In genomic region chr5:34197243-34197642, GRCm38 (mm10) we compare ENCODE assay signal across 9 mouse cellular contexts. TPM values are rescaled to one million over a fixed set of nuclear protein-coding genes. Genes with fewer than 3 reads are reported as not detected.
A peak's percentile ranks its signal among the peaks of the same experiment; 100 is the strongest.
DNase-seq lines count a peak whose midpoint lies in the region; ATAC-seq and TF ChIP-seq lines count a peak whose summit lies in the region.
"Had no signal": no experiment of that assay in that cellular context is flagged by ENCODE, and none has a peak within 500 bp of the region (broad histone marks: within the 10 kb centered on the region; RNA-seq: fewer than 3 reads in every experiment).

No protein-coding gene starts in this region.

- H3K9ac ChIP-seq in hindbrain, postnatal 0 days (replicated peaks; ENCODE audit: low read length): no peak overlapping the region
- H3K9ac ChIP-seq in hindbrain, embryonic 11.5 days (ENCODE audit: low read depth, low read length): no peak overlapping the region

- H3K27me3 ChIP-seq in hindbrain, postnatal 0 days (ENCODE audit: insufficient read depth, low read length): no peaks in the 10 kb centered on the region
- no peaks in the 10 kb centered on the region for H3K27me3 ChIP-seq in hindbrain, embryonic 11.5 days (ENCODE audit: control insufficient read depth, insufficient read depth, low read length)
- no peaks in the 10 kb centered on the region for H3K27me3 ChIP-seq in kidney, adult 2 months (replicated peaks; ENCODE audit: control insufficient read depth, insufficient read depth, low read length)

- 0 out of 2 replicates have a peak, but pooled peaks have one; percentile 52 for ATAC-seq in hindbrain, postnatal 0 days
- ATAC-seq in hindbrain, embryonic 11.5 days (ENCODE audit: low FRiP score): no peak

- 65% methylated on average over 4 of the region's 4 CpGs for WGBS in hindbrain, postnatal 0 days
- WGBS in hindbrain, embryonic 11.5 days: 84% methylated on average over 4 of the region's 4 CpGs
- 69% methylated on average over 4 of the region's 4 CpGs for WGBS in lung, adult 2 months
- WGBS in kidney, adult 2 months: 77% methylated on average over 4 of the region's 4 CpGs

- H3K27ac ChIP-seq in hindbrain, postnatal 0 days: 0 out of 2 replicates have a peak overlapping the region, but pooled peaks have one; percentile 8
- H3K27ac ChIP-seq in hindbrain, embryonic 11.5 days (ENCODE audit: low read depth, low read length): no peak overlapping the region
- no peak overlapping the region for H3K27ac ChIP-seq in kidney, adult 2 months (ENCODE audit: insufficient read depth, low read depth, low read length)

- no peaks in the 10 kb centered on the region for H3K9me3 ChIP-seq in hindbrain, postnatal 0 days (ENCODE audit: low read length)
- no peaks in the 10 kb centered on the region for H3K9me3 ChIP-seq in hindbrain, embryonic 11.5 days (ENCODE audit: control insufficient read depth, low read length)

- H3K4me2 ChIP-seq in hindbrain, postnatal 0 days (ENCODE audit: low read depth, low read length): no peak overlapping the region
- H3K4me2 ChIP-seq in hindbrain, embryonic 11.5 days (replicated peaks; ENCODE audit: low read depth, low read length): no peak overlapping the region

- TF ChIP-seq CTCF in hindbrain, postnatal 0 days (IDR thresholded peaks at IDR 0.05; ENCODE audit: low read depth): no peak
- TF ChIP-seq CTCF in lung, adult 2 months (IDR thresholded peaks at IDR 0.05; ENCODE audit: insufficient read depth, low read length): no peak
- no peak for TF ChIP-seq CTCF in kidney, adult 2 months (conservative IDR thresholded peaks at IDR 0.05; ENCODE audit: insufficient read depth, insufficient read length, low read depth, low read length)

- peak; percentile 53 for DNase-seq in hindbrain, postnatal 0 days (ENCODE audit: low spot score)
- no peak for DNase-seq in hindbrain, embryonic 11.5 days (ENCODE audit: low spot score)
- peak; percentile 74 to 77 for DNase-seq in cerebellum, postnatal 25 days
- DNase-seq in left cerebral cortex, adult 11 months (ENCODE audit: low spot score): peak; percentile 72
- DNase-seq in right cerebral cortex, postnatal 36 days (ENCODE audit: low spot score in 2 of 2): peak; percentile 81 to 85
- DNase-seq in lung, adult 2 months: no peak
- no peak for DNase-seq in lung, postnatal 4 days
- DNase-seq in kidney, adult 2 months: no peak

- TF ChIP-seq POLR2A in lung, adult 2 months (IDR thresholded peaks at IDR 0.05; ENCODE audit: borderline replicate concordance, extremely low read depth, low read depth, low read length): no peak
- no peak for TF ChIP-seq POLR2A in kidney, adult 2 months (IDR thresholded peaks at IDR 0.05; ENCODE audit: low read depth, low read length)

- no peaks in the 10 kb centered on the region for H3K36me3 ChIP-seq in hindbrain, postnatal 0 days (ENCODE audit: insufficient read depth, low read length)
- H3K36me3 ChIP-seq in hindbrain, embryonic 11.5 days (ENCODE audit: control insufficient read depth, insufficient read depth, low read length): no peaks in the 10 kb centered on the region
- H3K36me3 ChIP-seq in kidney, adult 2 months (ENCODE audit: control insufficient read depth, insufficient read depth, low read length): no peaks in the 10 kb centered on the region

- 0 out of 2 replicates have a peak, but pooled peaks cover 5% of the 10 kb centered on the region for H3K4me1 ChIP-seq in hindbrain, postnatal 0 days (ENCODE audit: insufficient read depth, low read length)
- H3K4me1 ChIP-seq in hindbrain, embryonic 11.5 days (replicated peaks; ENCODE audit: control insufficient read depth, insufficient read depth, low read length): no peaks in the 10 kb centered on the region
- H3K4me1 ChIP-seq in lung, adult 2 months (ENCODE audit: control insufficient read depth, insufficient read depth, low read length): peaks cover 3% of the 10 kb centered on the region; the same call in 1 of the 2 replicates
- 0 out of 2 replicates have a peak, but pooled peaks cover 4% of the 10 kb centered on the region for H3K4me1 ChIP-seq in kidney, adult 2 months (ENCODE audit: control insufficient read depth, insufficient read depth, low read length)

- H3K4me3 ChIP-seq in hindbrain, postnatal 0 days (ENCODE audit: low read length): no peak overlapping the region
- H3K4me3 ChIP-seq in hindbrain, embryonic 11.5 days (ENCODE audit: low read depth, low read length): no peak overlapping the region
- H3K4me3 ChIP-seq in lung, adult 2 months (replicated peaks; ENCODE audit: extremely low read depth, low read depth, low read length): no peak overlapping the region
- H3K4me3 ChIP-seq in kidney, adult 2 months (ENCODE audit: insufficient read depth, low read depth, low read length): no peak overlapping the region

RNA-seq across cellular contexts. Expression of gene Mxd4, which starts 9.7 kb away (rescaled TPM):
- 73.3 and 99.1 TPM in 2 replicates for total RNA-seq in hindbrain, postnatal 0 days (2014; rRNA removed)
- polyA plus RNA-seq in hindbrain, postnatal 0 days (2015; fragmentation: Nextera tagmentation; extraction: Ambion mirVana): 22.0 and 23.5 TPM in 2 replicates
- polyA plus RNA-seq in hindbrain, embryonic 11.5 days (2014; fragmentation: Nextera tagmentation; extraction: Ambion mirVana): 23.7 and 29.2 TPM in 2 replicates
- 318 and 340 TPM in 2 replicates for polyA plus RNA-seq in lung, adult 2 months (2012; rRNA removed)
- polyA plus RNA-seq in kidney, adult 2 months (2012; rRNA removed): 143 and 164 TPM in 2 replicates

RNA-seq across cellular contexts. Expression of gene Haus3, which starts 27.9 kb away (rescaled TPM):
- total RNA-seq in hindbrain, postnatal 0 days (2014; rRNA removed): 4.1 and 4.2 TPM in 2 replicates
- 12.7 TPM in 2 replicates for polyA plus RNA-seq in hindbrain, postnatal 0 days (2015; fragmentation: Nextera tagmentation; extraction: Ambion mirVana)
- polyA plus RNA-seq in hindbrain, embryonic 11.5 days (2014; fragmentation: Nextera tagmentation; extraction: Ambion mirVana): 44.1 and 46.9 TPM in 2 replicates
- 0.46 and 0.49 TPM in 2 replicates for polyA plus RNA-seq in lung, adult 2 months (2012; rRNA removed)
- polyA plus RNA-seq in kidney, adult 2 months (2012; rRNA removed): 0.34 and 0.64 TPM in 2 replicates

RNA-seq across cellular contexts. Expression of gene Poln, which starts 28.0 kb away (rescaled TPM):
- 0.16 TPM in 1 of 2 replicates, not detected in the other for total RNA-seq in hindbrain, postnatal 0 days (2014; rRNA removed)
- 0.68 and 0.69 TPM in 2 replicates for polyA plus RNA-seq in hindbrain, postnatal 0 days (2015; fragmentation: Nextera tagmentation; extraction: Ambion mirVana)
- 0.26 and 1.2 TPM in 2 replicates for polyA plus RNA-seq in hindbrain, embryonic 11.5 days (2014; fragmentation: Nextera tagmentation; extraction: Ambion mirVana)
- polyA plus RNA-seq in lung, adult 2 months (2012; rRNA removed): 0.77 and 1.4 TPM in 2 replicates
- polyA plus RNA-seq in kidney, adult 2 months (2012; rRNA removed): 1.3 and 1.8 TPM in 2 replicates
- total RNA-seq: monocyte, adult 5-6 weeks had no signal

Comparison
In these comparisons a context has a peak if more than half of its experiments do, and no peak if none do; other contexts are left out.
1. DNase-seq: peak in hindbrain, postnatal 0 days (single experiment), cerebellum, postnatal 25 days (2 of 2), left cerebral cortex, adult 11 months (single experiment) and right cerebral cortex, postnatal 36 days (2 of 2); none in hindbrain, embryonic 11.5 days (single experiment), lung, adult 2 months (single experiment), lung, postnatal 4 days (0 of 2) and kidney, adult 2 months (single experiment).